Mouse (Mus musculus) intestine, embryonic 14.5 days (tissue): ENCODE measurements around the gene Ccdc183. TPM values are rescaled to one million over a fixed set of nuclear protein-coding genes. Genes with fewer than 3 reads are reported as not detected.

Source experiments
- ATAC-seq: fragments of 200-750 bp; cut with Nextera tagmentation; replicated peaks from 2 replicates; pipeline ENCODE4 v1.8.0; 2017; ENCODE audit warnings: low read depth, moderate number of reproducible peaks, moderate TSS enrichment, moderate library complexity; ENCODE audit not compliant: low FRiP score, low TSS enrichment
- DNase-seq: peaks from one replicate; pipeline ENCODE4 v3.0.0-alpha.2; 2018; ENCODE audit warnings: low spot score
- H3K27ac ChIP-seq: fragments of 300-500 bp; sonication (generic); 2 replicates; pipeline ENCODE4 v1.5.1; 2014; ENCODE audit warnings: low read depth, mild to moderate bottlenecking, control low read depth
- H3K27me3 ChIP-seq: fragments of 300-500 bp; sonication (generic); replicated peaks from 2 replicates; pipeline ENCODE4 v1.6.1; 2014; ENCODE audit warnings: low read length, control low read depth; ENCODE audit not compliant: control insufficient read depth, insufficient read depth
- H3K36me3 ChIP-seq: fragments of 300-500 bp; sonication (generic); 2 replicates; pipeline ENCODE4 v1.6.1; 2014; ENCODE audit warnings: low read length, control low read depth; ENCODE audit not compliant: control insufficient read depth, insufficient read depth
- H3K4me1 ChIP-seq: fragments of 300-500 bp; sonication (generic); replicated peaks from 2 replicates; pipeline ENCODE4 v1.6.1; 2014; ENCODE audit warnings: low read length, control low read depth, mixed read lengths; ENCODE audit not compliant: control insufficient read depth, insufficient read depth
- H3K4me2 ChIP-seq: fragments of 300-500 bp; sonication (generic); 2 replicates; pipeline ENCODE4 v1.6.1; 2014; ENCODE audit warnings: low read length
- H3K4me3 ChIP-seq: fragments of 300-500 bp; sonication (generic); 2 replicates; pipeline ENCODE4 v1.5.1; 2014; ENCODE audit warnings: low read depth, low read length, control low read depth, mixed read lengths
- H3K9ac ChIP-seq: fragments of 300-500 bp; sonication (generic); 2 replicates; pipeline ENCODE4 v1.6.1; 2014; ENCODE audit warnings: mild to moderate bottlenecking, low read length
- H3K9me3 ChIP-seq: fragments of 300-500 bp; sonication (generic); 2 replicates; pipeline ENCODE4 v1.6.1; 2016; ENCODE audit warnings: low read length, control low read depth; ENCODE audit not compliant: control insufficient read depth
- WGBS: fragments of 180-500 bp; shearing (Covaris S2); extraction: QIAGEN DNeasy Blood & Tissue Kit; methylation state at CpG from one replicate; pipeline ENCODE4 v1.1.7; 2014; 5-methylcytosine and 5-hydroxymethylcytosine counted together
- polyA plus RNA-seq: library from polyadenylated mRNA; unstranded; fragments of >200 nt; fragmentation: Nextera tagmentation; extraction: Ambion mirVana; gene quantifications from 2 replicates; pipeline ENCODE4 v1.2.1, GENCODE M21; 2014

The Ccdc183 gene
- polyA plus RNA-seq, 1 experiment from 2014 or later: 0.24 TPM

DNA sequence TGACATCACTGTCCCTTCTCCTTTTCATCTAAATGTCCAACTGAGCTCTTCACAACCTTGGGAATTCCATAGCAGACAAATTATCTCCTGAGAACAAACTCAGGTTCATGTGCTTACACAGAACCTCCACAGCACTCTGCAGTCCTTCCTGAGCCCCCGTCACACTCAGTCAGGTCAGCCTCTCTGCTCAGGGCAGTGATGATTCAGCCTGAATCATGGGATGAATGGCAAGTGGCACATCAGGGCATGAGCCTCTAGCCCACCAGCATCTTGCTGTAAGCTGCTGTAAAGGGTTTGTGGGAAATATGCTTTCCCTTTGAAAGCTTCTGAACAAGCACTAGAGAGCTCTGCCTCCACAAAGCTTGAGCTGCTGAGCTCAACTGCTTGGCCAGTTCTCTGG, 18.7 kb downstream of the Ccdc183 start:
- H3K36me3 ChIP-seq: peaks cover 88% of the 10 kb centered on the region
- no peak overlapping the region for H3K27ac ChIP-seq
- WGBS: 96% methylated on average over 1 of the region's 1 CpGs
- H3K9me3 ChIP-seq: no peaks in the 10 kb centered on the region
- H3K4me3 ChIP-seq: no peak overlapping the region
- no peak overlapping the region for H3K4me2 ChIP-seq
- no peak overlapping the region for H3K9ac ChIP-seq
- H3K4me1 ChIP-seq: no peaks in the 10 kb centered on the region
- no peak for DNase-seq
- no peaks in the 10 kb centered on the region for H3K27me3 ChIP-seq
- ATAC-seq: no peak

DNA sequence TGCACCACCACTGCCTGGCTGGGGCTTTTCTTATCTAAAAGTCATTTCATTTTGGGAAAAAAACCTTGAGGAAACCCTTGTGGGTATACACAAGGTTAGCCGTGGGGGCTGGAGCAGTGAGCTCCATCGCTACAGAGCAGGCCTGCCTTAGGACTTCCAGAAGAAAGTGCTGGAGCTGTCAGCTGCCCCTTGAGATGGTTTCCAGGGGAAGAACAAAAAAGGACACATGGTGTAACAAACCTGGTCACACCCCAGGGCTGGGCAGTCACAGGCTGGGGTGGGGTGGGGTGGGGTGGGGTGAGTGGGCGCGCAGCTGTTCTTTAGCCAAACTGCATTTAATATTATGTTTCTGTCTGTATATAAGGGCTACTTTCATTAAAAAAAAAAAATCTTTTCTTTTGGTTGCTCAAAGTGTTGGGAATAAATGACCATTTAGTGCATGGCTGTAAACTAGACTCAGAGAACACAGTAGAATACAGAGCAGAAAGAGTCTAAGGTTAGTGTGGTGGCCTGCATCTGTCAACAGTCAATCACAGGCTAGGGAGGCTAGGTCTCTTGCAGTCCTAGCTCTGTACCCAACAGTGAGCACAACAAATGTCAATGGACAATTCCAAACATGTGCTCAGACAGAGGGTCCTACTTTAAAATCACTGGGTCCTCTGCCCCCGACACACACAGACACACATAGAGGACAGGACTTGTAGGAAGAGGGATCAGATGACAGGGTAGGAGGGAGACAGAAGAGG, 20.5 kb downstream of the Ccdc183 start:
- 98% methylated on average over 5 of the region's 5 CpGs for WGBS
- DNase-seq: no peak
- Histone ChIP-seq H3K27me3 (no peaks in the 10 kb centered on the region), H3K36me3 (peaks cover 94% of the 10 kb centered on the region), H3K9ac (no peak overlapping the region), H3K27ac (no peak overlapping the region), H3K4me2 (no peak overlapping the region), H3K4me3 (no peak overlapping the region), H3K9me3 (no peaks in the 10 kb centered on the region), H3K4me1 (no peaks in the 10 kb centered on the region)
- ATAC-seq: no peak

DNA sequence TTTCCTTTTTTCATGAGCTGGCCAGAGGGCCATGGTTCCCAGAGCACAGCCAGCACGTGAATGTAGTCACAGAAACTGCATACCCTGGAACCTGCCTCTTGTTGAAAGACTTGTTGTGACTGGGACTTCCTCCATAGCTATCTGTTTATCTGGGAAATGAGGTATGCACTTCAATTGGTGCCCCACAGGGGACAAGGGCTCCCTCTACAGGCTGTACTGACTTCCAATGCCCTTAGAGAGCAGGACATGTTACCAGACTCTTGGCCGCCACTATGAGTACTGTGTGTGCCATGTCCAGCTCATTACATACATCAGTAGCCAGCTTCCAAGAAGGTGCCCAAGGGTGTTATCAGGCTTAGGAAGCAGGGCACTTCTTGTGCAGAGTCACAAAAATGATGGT, 25.6 kb downstream of the Ccdc183 start:
- no peak overlapping the region for H3K9ac ChIP-seq
- H3K36me3 ChIP-seq: peaks cover 88% of the 10 kb centered on the region
- no peaks in the 10 kb centered on the region for H3K27me3 ChIP-seq
- H3K9me3 ChIP-seq: no peaks in the 10 kb centered on the region
- H3K27ac ChIP-seq: no peak overlapping the region
- H3K4me1 ChIP-seq: no peaks in the 10 kb centered on the region
- DNase-seq: peak; percentile 53
- no peak for ATAC-seq
- H3K4me2 ChIP-seq: no peak overlapping the region
- 85% methylated on average over 2 of the region's 2 CpGs for WGBS
- H3K4me3 ChIP-seq: no peak overlapping the region

DNA sequence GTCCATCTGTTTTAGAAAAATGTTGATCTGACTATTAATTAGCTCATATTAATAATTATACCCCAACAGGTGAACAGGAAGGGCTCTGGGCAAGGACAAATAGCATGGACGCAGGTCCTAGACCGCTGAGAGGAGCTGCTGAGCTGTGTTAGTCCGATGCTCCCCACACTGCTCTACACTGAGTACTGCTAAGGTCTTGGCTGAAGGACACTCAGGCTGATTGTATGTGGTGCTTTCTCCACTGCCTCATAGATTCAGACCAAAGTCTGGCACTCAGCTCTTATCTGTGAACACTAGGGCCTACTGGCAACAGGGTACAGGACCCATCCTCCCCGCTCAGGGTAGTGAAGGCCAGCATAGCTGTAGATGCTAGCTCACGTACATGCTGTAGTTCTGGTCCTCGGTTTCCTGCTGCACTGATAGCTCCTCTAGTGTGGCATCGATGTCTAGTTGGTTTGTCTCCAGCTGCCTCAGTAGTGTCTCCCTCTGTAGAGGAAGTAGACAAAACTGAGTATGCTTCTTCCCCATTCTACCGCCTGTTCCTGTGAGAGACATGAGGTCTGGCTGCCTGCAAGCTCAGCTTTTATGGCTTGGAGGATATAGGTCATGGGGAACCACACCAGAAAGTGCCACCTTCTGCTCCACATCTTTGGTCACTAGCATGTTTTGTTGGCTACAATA, 29.1 kb downstream of the Ccdc183 start:
- WGBS: 92% methylated on average over 8 of the region's 8 CpGs
- Histone ChIP-seq H3K27ac (no peak overlapping the region), H3K36me3 (peaks cover 89% of the 10 kb centered on the region), H3K9ac (no peak overlapping the region), H3K4me1 (no peaks in the 10 kb centered on the region), H3K4me2 (no peak overlapping the region), H3K4me3 (no peak overlapping the region), H3K27me3 (no peaks in the 10 kb centered on the region), H3K9me3 (no peaks in the 10 kb centered on the region)
- no peak for ATAC-seq
- no peak for DNase-seq

DNA sequence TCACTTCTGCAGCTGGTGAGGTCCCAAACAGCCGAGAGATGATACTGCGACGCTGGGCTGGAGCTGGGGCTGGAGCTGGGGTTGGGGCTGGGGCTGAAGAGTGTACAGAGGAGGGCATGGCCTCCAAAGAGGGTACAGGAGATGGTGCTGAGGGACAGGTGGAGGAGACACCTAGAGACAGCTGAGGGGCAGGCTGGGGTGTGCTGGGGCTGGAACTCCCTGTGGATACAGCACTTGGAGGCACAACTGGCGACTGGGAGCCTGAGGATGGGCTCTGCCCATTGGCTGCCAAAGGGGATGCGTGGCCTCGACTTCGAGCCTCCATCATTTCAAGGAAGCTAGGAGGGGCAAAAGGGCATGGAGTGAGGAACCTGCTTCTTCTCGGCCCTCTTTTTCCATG, 30.2 kb downstream of the Ccdc183 start:
- WGBS: 94% methylated on average over 8 of the region's 8 CpGs
- Histone ChIP-seq H3K27ac (no peak overlapping the region), H3K4me3 (no peak overlapping the region), H3K27me3 (no peaks in the 10 kb centered on the region), H3K9me3 (no peaks in the 10 kb centered on the region), H3K4me1 (peaks cover 7% of the 10 kb centered on the region), H3K9ac (no peak overlapping the region), H3K36me3 (peaks cover 84% of the 10 kb centered on the region), H3K4me2 (no peak overlapping the region)
- DNase-seq (no peak), ATAC-seq (no peak)

DNA sequence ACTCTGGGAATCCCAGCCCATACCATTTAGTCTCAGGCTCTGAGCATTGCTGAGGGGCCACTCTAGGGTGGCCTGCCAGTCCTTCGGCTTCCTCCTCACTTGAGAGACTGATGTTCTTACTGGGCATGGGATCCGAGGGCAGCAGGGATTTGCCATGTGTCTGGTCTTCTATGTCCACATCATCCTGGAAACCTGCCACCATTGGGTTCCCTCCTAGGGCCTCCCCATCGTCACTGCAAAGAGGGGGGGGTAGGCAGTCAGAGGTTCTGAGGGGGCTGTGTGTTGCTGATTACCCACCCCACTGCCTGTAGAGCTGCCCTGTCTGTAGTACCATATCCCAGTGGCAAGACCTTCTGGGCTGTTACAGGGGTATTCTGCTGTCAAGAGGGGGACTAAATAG, 31.9 kb downstream of the Ccdc183 start:
- Histone ChIP-seq H3K9ac (no peak overlapping the region), H3K36me3 (peaks cover 67% of the 10 kb centered on the region), H3K4me2 (no peak overlapping the region), H3K27me3 (peaks cover 4% of the 10 kb centered on the region), H3K27ac (no peak overlapping the region), H3K9me3 (no peaks in the 10 kb centered on the region), H3K4me3 (no peak overlapping the region), H3K4me1 (peaks cover 20% of the 10 kb centered on the region)
- DNase-seq: no peak
- ATAC-seq: no peak
- 83% methylated on average over 3 of the region's 3 CpGs for WGBS

DNA sequence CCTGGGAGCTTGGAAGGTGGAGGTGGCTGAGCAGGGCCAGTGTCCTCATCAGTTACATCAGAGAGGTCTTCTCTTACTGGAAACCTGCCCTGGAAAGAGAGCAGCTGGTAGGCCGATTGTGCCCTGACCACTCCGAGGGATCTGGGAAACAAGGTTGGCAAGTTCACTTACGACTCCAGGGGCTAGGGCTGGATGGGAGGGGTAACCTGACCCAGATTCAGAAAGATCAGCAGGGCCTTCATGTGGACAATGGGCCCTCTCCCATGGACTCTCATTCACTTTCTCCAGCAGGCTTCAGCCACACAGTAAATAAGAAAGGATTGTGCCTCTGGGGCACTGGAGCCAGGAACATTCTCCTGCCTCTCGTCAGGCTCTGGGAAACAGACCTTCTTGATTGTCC, 32.6 kb downstream of the Ccdc183 start:
- Histone ChIP-seq H3K4me1 (peaks cover 26% of the 10 kb centered on the region), H3K36me3 (peaks cover 59% of the 10 kb centered on the region), H3K4me3 (no peak overlapping the region), H3K27me3 (peaks cover 12% of the 10 kb centered on the region), H3K27ac (no peak overlapping the region), H3K9me3 (no peaks in the 10 kb centered on the region), H3K9ac (no peak overlapping the region), H3K4me2 (no peak overlapping the region)
- ATAC-seq (no peak), DNase-seq (no peak)
- 84% methylated on average over 4 of the region's 4 CpGs for WGBS

DNA sequence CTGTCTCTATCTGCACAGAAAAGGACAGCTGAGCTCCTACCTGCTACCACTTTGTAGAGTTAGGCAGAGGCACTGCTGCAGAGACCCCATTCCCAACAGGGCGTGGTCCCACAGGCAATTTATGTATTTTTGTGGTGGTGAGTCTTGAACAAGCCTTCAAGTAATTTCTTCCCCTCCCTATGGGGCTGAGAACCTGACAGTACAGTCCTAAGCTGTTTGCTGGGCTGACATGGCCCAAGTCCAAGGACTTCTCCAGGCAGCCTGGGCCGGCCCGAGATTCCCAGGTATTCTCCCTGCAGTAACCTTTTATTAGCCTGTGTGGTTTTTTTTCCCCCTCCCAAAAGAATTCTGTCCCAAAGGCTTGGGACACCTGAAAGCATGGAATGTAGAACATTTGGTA, 33.3 kb downstream of the Ccdc183 start:
- H3K9ac ChIP-seq: no peak overlapping the region
- no peak overlapping the region for H3K4me3 ChIP-seq
- H3K4me1 ChIP-seq: peaks cover 32% of the 10 kb centered on the region
- H3K9me3 ChIP-seq: no peaks in the 10 kb centered on the region
- H3K4me2 ChIP-seq: no peak overlapping the region
- DNase-seq (no peak), ATAC-seq (no peak)
- 82% methylated on average over 3 of the region's 3 CpGs for WGBS
- H3K27me3 ChIP-seq: peaks cover 19% of the 10 kb centered on the region
- H3K27ac ChIP-seq: no peak overlapping the region
- H3K36me3 ChIP-seq: peaks cover 53% of the 10 kb centered on the region

DNA sequence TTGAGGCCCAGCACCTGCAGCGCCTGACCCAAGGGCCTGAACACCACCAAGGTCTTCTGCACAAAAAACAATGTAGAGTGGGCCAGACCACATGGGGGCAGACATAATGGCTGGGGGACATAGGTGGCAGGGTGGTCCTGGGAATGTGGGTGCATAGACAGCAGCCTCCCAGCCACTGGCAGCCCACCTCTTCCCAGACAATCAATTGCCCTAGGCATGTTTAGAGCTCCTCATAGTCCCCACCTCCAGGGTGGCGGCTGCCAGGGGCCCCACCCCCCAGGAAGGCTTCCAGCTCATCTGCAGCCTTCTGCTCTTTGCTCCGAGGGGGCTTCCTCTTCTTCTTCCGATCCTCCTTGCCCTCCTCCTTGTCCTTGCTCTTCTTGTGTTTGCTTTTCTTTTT, 33.9 kb downstream of the Ccdc183 start:
- no peak overlapping the region for H3K27ac ChIP-seq
- no peak overlapping the region for H3K4me2 ChIP-seq
- no peak overlapping the region for H3K9ac ChIP-seq
- peaks cover 51% of the 10 kb centered on the region for H3K36me3 ChIP-seq
- WGBS: 67% methylated on average over 4 of the region's 4 CpGs
- ATAC-seq (no peak), DNase-seq (no peak)
- no peaks in the 10 kb centered on the region for H3K9me3 ChIP-seq
- peaks cover 24% of the 10 kb centered on the region for H3K27me3 ChIP-seq
- no peak overlapping the region for H3K4me3 ChIP-seq
- peaks cover 32% of the 10 kb centered on the region for H3K4me1 ChIP-seq
